Mouse (Mus musculus): ENCODE measurements around the gene Kcns1.
"Not testable (repeated sequence)": the region's sequence is repeated elsewhere in the genome, so short reads cannot be mapped to it uniquely, and the experiment has no call there.

Kcns1 gene

GRCm38 (mm10) chr2:164170902-164171301, at the start of gene Kcns1:
TSS of gene Kcns1 (minus strand) at chr2:164171113.
- in situ Hi-C loops (cut with MseI, MboI): no loop called here

GRCm38 (mm10) chr2:164219295-164219694, 48.4 kb upstream of the Kcns1 start:
- in situ Hi-C loops (cut with MseI, MboI): no loop called here

DNA sequence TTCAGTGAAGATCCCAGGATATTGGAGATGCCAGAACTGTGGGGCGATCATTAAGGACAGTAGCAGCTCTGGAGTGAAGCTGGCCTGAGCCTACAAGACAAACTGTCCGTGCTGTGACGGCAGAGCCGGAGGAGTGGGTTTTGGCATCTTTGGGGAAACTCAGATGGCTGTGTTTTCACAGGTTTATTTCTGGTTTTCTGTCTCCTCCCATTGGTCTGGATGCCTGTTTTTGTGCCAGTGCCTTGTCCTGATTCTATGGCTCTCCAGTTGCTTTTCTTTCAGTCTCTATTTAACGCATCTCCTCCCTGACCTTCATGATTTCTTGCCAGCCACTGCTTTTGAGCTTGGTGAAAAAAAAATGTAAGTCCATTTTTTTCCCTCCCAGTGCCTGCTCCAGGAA, 41.8 kb upstream of the Kcns1 start:
- in situ Hi-C loops (cut with MseI, MboI): no loop called here

DNA sequence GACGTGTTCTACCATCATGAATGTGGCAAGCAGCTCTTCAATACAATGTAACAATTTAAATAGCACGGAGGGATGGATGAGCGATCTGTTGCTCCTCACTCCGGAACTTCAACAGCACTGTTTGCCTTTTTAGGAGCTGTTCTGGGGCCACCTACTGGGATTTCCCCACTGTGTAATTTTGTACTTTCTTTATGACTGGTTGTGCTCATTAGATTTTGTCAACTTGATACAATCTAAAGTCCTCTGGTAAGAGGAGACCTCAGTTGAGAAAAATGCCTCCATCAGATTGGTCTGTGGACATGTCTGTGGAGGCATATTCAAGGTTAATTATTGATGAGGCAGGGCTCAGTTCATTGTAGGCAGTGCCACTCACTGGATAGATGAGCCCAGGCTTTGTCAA, 40.0 kb upstream of the Kcns1 start:
- in situ Hi-C loops (cut with MseI, MboI): no loop called here

DNA sequence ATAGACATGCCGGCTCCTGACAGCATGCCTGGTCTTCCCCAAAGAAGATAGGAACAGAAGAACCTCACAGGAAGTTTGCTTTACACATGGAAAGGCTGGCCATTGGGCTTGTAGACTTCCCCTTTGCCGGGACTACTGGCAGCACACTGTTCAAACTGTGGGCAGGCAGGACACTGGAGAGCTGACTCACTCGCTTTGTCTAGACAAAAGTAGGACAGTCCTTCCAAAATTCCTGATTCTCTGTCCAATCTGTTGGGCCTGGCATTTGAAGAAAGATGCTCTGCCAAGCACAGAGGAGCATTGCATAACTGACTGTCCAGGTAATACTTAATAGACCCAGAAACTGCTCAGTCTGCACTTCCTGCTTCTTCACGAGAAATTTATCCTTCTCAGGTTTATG, 35.8 kb upstream of the Kcns1 start:
- in situ Hi-C loops (cut with MseI, MboI): no loop called here

DNA sequence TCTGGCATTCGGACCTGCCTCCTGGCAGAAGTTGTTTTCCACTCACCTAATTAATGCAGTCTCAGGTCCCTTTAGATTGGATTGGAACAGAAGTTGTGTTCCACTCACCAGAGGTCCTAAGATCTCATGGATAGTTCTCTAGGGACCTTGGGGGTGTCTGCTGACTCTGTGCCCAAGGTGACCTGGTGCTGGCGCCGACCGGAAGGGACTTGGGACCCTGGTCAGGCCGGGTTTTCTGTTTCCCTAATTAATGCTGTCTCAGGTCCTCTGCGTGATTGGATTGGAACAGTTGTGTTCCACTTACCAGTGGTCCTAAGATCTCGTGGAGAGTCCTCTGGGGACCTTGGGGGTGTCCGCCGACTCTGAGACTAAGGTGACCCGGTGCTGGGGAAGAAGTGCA, 35.1 kb upstream of the Kcns1 start:
- in situ Hi-C loops (cut with MseI, MboI): not testable (repeated sequence)

DNA sequence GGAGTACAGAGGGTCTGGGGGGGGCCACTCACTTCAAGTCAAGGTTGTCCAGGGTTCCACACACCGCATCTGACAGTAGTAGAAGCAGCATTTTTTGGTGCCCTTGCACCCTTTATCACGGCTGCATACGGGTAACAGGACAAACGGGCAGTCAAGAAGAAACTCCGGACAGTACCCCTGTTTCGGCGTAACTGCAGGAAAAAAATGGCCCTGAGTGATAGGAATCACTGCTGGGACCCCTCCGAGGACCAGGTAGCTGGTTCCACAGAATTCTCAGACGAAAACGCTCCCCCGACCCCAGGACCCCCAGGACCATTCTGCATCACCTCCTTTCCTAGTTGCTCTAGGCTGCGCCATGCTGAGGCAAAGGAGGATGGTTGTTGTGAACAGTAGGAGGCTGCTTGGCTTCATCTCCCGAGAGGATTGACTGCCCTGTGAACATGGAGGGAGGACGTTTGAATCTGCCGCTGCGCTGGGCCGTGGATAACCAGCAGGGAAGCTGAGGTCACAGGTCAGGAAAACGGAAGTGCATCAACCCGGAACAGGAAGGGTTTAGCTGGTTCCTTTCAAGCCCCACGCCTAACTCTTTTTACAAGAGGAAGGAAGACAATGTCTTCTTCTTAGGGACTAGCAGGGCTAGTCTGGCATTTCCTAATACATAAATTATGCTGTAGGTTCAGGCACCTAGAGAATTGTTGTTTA, 28.9 kb upstream of the Kcns1 start, which contains the start of gene Wfdc15a:
Gene Wfdc15a, minus strand, starts transcription at position 505 of the 702 bp plus-strand sequence.
- in situ Hi-C loops (cut with MseI, MboI): no loop called here

- in situ Hi-C loops (cut with MseI, MboI): no loop called here
These were observed 25.7 kb upstream of the Kcns1 start for GRCm38 (mm10) chr2:164196700-164196990.

GRCm38 (mm10) chr2:164195971-164196699, 25.2 kb upstream of the Kcns1 start:
- in situ Hi-C loops (cut with MseI, MboI): no loop called here

GRCm38 (mm10) chr2:164194959-164195630, 24.2 kb upstream of the Kcns1 start:
- in situ Hi-C loops (cut with MseI, MboI): no loop called here

- in situ Hi-C loops (cut with MseI, MboI): no loop called here
These were observed 21.4 kb upstream of the Kcns1 start for GRCm38 (mm10) chr2:164192279-164192678.

GRCm38 (mm10) chr2:164190576-164190975, 19.7 kb upstream of the Kcns1 start, which contains the start of gene Wfdc12:
TSS of gene Wfdc12 (minus strand) at chr2:164190608.
- in situ Hi-C loops (cut with MseI, MboI): no loop called here

GRCm38 (mm10) chr2:164188722-164189121, 17.8 kb upstream of the Kcns1 start:
- in situ Hi-C loops (cut with MseI, MboI): no loop called here

- in situ Hi-C loops (cut with MseI, MboI): no loop called here
These were observed 13.3 kb upstream of the Kcns1 start for GRCm38 (mm10) chr2:164184145-164184719.

- in situ Hi-C loops (cut with MseI, MboI): no loop called here
These were observed 12.4 kb upstream of the Kcns1 start for GRCm38 (mm10) chr2:164183340-164183739.

DNA sequence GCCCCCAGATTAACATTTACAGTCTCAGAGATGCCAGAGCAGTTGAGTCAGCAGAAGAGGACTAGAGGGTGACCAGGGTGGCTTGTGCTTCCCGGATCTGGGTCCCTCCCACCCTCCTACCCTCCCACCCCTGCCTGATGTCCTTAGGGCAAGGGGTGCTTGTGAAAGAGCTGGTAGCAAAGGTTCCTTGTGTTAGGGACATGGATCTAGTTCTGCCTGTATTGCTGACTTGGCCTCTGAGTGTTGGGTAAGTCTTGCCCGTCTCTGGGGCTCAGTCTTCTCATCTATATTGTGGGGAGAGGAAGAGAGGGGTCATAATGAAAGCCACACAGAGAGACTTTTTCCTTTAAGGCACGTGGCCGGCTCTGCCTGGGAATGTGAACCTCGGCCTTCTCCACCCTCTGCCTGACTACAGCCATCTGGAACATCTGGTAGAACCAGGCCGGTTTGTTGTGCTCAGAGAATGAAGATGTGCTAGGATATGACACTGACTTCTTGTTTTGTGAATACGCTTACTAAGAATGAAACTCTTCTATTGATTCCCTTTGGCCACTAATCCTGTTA, 11.9 kb upstream of the Kcns1 start, which contains the start of gene Wfdc5:
Gene Wfdc5, minus strand, starts transcription at position 51 of the 564 bp plus-strand sequence.
- in situ Hi-C loops (cut with MseI, MboI): no loop called here

DNA sequence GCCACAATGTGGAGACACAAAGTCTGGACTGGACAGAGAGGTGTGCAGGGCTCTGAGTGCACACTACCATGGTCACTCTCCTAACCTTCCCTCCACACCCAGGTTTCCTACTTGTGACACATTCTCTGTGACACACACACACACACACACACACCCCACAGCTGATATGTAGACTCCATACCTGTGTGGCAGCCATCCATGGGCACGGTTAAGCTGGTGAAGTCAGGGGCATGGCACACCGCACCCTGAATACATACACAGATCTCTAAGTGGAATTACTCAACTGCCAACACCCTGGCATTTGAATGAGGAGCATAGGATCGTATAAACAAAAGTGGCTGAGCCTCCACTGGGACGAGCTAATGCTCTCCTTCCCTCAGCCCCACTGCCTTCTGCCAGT, 9.9 kb upstream of the Kcns1 start:
- in situ Hi-C loops (cut with MseI, MboI): no loop called here

- in situ Hi-C loops (cut with MseI, MboI): no loop called here
These were observed 9.2 kb upstream of the Kcns1 start for GRCm38 (mm10) chr2:164180124-164180523.

DNA sequence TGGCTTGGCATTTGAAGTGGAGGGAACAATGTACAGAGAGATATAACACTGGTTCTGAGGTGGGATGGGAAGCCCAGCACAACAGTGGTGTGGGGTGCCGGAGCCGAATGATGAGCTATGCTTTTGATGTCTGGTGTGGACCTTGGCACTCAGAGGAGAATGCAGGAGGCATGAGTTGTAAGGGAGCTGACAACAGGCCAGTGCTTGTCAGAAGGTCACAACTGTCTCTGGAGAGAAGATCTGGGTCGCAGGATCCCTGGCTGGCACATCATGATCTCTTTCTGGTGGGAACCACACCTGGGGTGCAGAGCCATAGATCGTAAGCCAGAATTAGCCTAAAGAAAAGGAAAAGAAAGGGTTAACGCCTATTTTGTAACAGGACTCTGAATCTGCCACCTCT, 6.9 kb upstream of the Kcns1 start:
- in situ Hi-C loops (cut with MseI, MboI): loop anchor here in 1 of 2 experiments (5.0 kb wide), 1 partner anchor 76 kb away; no protein-coding TSS in a partner anchor

DNA sequence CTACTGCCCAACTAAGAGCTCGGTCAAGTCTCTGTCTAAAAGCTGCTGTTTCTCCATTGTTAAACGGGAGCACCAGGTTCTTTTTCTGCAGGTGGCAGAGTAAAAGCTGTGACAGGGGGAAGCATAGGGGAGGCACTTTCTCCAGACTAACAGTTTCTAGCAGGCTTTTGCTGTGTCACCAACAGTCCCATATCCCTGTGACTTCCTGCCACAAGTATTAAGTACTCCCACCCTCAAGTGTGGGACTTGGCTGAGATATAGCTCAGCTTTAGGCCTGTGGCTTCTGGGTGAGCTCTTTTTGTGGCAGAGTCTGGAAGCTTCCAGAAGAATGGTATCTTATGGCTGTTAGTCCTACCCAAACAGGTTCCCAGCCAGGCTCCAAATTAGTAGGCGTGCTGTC, 4.9 kb upstream of the Kcns1 start:
- in situ Hi-C loops (cut with MseI, MboI): loop anchor here in 1 of 2 experiments (5.0 kb wide), 1 partner anchor 74 kb away; no protein-coding TSS in a partner anchor

DNA sequence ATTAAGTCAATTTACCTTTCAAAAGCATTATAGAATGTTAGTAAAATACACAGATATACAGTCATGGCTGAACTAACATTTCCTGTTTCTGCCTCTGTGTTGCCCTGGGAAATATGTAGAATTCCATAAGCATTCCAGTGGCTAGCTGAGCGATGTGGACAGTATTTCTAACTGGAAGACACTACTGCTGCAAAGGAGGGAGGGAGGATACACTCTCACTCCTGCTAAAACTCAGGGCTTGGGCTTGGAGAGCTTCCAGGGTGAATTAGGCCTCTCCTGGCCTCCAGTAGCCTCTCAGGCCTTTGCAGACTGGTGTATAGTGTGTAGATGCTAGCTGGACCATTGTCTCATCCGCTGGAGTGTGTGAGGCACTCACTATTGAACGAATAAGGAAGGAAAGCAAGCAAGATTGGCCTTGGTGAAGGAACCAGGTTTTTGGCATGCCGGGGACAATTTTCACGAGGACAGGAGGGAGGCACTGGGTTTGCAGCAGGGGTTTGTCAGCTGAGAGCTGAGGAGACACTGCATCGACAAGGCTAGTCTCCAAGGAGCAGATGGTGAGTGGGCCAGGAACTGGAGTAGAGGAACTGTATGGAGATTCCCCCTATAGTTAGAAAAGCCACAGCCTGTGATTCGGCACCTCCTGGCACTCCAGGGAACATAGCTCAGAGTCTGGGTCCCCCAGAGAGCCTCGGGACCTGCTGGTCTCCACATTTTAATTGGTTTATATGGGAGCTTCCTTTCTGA, 3.9 kb upstream of the Kcns1 start:
- in situ Hi-C loops (cut with MseI, MboI): loop anchor here in 1 of 2 experiments (5.0 kb wide), 1 partner anchor 73 kb away; no protein-coding TSS in a partner anchor

Measured in mouse trophoblast stem cell (cell line).